Mouse (Mus musculus) T-cell, adult 2 months (primary cell): ENCODE measurements at regions not wholly inside any gene's neighbourhood (a gene's known extent, or its start where the extent isn't known, plus 50 kb on each side); places are given as distances from the start of the nearest gene placed in this dataset.

Experiments
- DNase-seq: peaks from one replicate; pipeline ENCODE4 v3.0.0; 2022; ENCODE audit warnings: low spot score

GRCm38 (mm10) chr4:131293560-131293959 lies 349.4 kb downstream of the Matn1 start:
- DNase-seq, result no peak

GRCm38 (mm10) chr4:131298011-131298674 lies 354.0 kb downstream of the Matn1 start:
- DNase-seq, result no peak

- DNase-seq, result no peak
Measured at GRCm38 (mm10) chr4:131303936-131304335, 359.8 kb downstream of the Matn1 start.

GRCm38 (mm10) chr4:131304361-131304777 lies 360.2 kb downstream of the Matn1 start:
- DNase-seq, result no peak

- DNase-seq, result no peak
Measured at GRCm38 (mm10) chr4:131314231-131314630, 370.0 kb downstream of the Matn1 start.

- DNase-seq, result no peak
Measured at GRCm38 (mm10) chr4:131316041-131316440, 371.9 kb downstream of the Matn1 start.

- no peak for DNase-seq
Measured at GRCm38 (mm10) chr4:131322323-131322722, 378.1 kb downstream of the Matn1 start.

GRCm38 (mm10) chr4:131324486-131324885 lies 380.3 kb downstream of the Matn1 start:
- no peak for DNase-seq

- no peak for DNase-seq
Measured at GRCm38 (mm10) chr4:131325200-131325599, 381.0 kb downstream of the Matn1 start.

GRCm38 (mm10) chr4:131325609-131326008 lies 381.4 kb downstream of the Matn1 start:
- DNase-seq, result no peak

- DNase-seq, result no peak
Measured at GRCm38 (mm10) chr4:131329398-131329797, 385.2 kb downstream of the Matn1 start.

- DNase-seq, result no peak
Measured at GRCm38 (mm10) chr4:131331646-131332045, 387.5 kb downstream of the Matn1 start.

- DNase-seq, result no peak
Measured at GRCm38 (mm10) chr4:131336801-131337200, 392.6 kb downstream of the Matn1 start.

- DNase-seq, result no peak
Measured at GRCm38 (mm10) chr4:131340993-131341695, 397.0 kb downstream of the Matn1 start.

GRCm38 (mm10) chr4:131346727-131347126 lies 402.5 kb downstream of the Matn1 start:
- no peak for DNase-seq

- DNase-seq, result no peak
Measured at GRCm38 (mm10) chr4:131350268-131350667, 406.1 kb downstream of the Matn1 start.

- DNase-seq, result no peak
Measured at GRCm38 (mm10) chr4:131354908-131355307, 410.7 kb downstream of the Matn1 start.

- DNase-seq, result no peak
Measured at GRCm38 (mm10) chr4:131355526-131355991, 411.4 kb downstream of the Matn1 start.

- no peak for DNase-seq
Measured at GRCm38 (mm10) chr4:131356316-131356715, 412.1 kb downstream of the Matn1 start.

- DNase-seq, result no peak
Measured at GRCm38 (mm10) chr4:131363030-131363429, 418.8 kb downstream of the Matn1 start.

- no peak for DNase-seq
Measured at GRCm38 (mm10) chr4:131364671-131365252, 420.6 kb downstream of the Matn1 start.

GRCm38 (mm10) chr4:131366006-131366405 lies 421.8 kb downstream of the Matn1 start:
- DNase-seq, result no peak

- DNase-seq, result no peak
Measured at GRCm38 (mm10) chr4:131366656-131367055, 422.5 kb downstream of the Matn1 start.
